Mouse (Mus musculus) midbrain, embryonic 16.5 days (tissue): ENCODE measurements around the gene Rtp1. TPM values are rescaled to one million over a fixed set of nuclear protein-coding genes. Genes with fewer than 3 reads are reported as not detected.

ENCODE experiments used
- ATAC-seq: fragments of 200-750 bp; cut with Nextera tagmentation; 2 replicates; pipeline ENCODE4 v1.8.0; 2017; ENCODE audit warnings: moderate TSS enrichment
- H3K27ac ChIP-seq: fragments of 300-500 bp; sonication (generic); 2 replicates; pipeline ENCODE4 v1.5.1; 2014; ENCODE audit warnings: mild to moderate bottlenecking, low read length, mixed read lengths
- H3K27me3 ChIP-seq: fragments of 300-500 bp; sonication (generic); 2 replicates; pipeline ENCODE4 v1.6.1; 2014; ENCODE audit warnings: low read depth, low read length, mixed read lengths; ENCODE audit not compliant: control insufficient read depth, insufficient read depth
- H3K36me3 ChIP-seq: fragments of 300-500 bp; sonication (generic); 2 replicates; pipeline ENCODE4 v1.6.1; 2014; ENCODE audit warnings: mild to moderate bottlenecking, low read length, moderate library complexity, mixed read lengths; ENCODE audit not compliant: control insufficient read depth, insufficient read depth
- H3K4me1 ChIP-seq: fragments of 300-500 bp; sonication (generic); 2 replicates; pipeline ENCODE4 v1.6.1; 2014; ENCODE audit warnings: mild to moderate bottlenecking, low read length, mixed read lengths; ENCODE audit not compliant: control insufficient read depth, insufficient read depth
- H3K4me2 ChIP-seq: fragments of 300-500 bp; sonication (generic); 2 replicates; pipeline ENCODE4 v1.6.1; 2014; ENCODE audit warnings: mild to moderate bottlenecking, low read length, mixed read lengths
- H3K4me3 ChIP-seq: fragments of 300-500 bp; sonication (generic); 2 replicates; pipeline ENCODE4 v1.5.1; 2014; ENCODE audit warnings: low read depth, mild to moderate bottlenecking, low read length, moderate library complexity, mixed read lengths
- H3K9ac ChIP-seq: fragments of 300-500 bp; sonication (generic); 2 replicates; pipeline ENCODE4 v1.6.1; 2014; ENCODE audit warnings: low read depth, low read length, mixed read lengths
- H3K9me3 ChIP-seq: fragments of 300-500 bp; sonication (generic); replicated peaks from 2 replicates; pipeline ENCODE4 v1.6.1; 2014; ENCODE audit warnings: mild to moderate bottlenecking, low read length, mixed read lengths; ENCODE audit not compliant: control insufficient read depth, poor library complexity, severe bottlenecking
- WGBS: fragments of 180-500 bp; shearing (Covaris S2); extraction: QIAGEN DNeasy Blood & Tissue Kit; methylation state at CpG from one replicate; pipeline ENCODE4 v1.1.7; 2014; 5-methylcytosine and 5-hydroxymethylcytosine counted together
- polyA plus RNA-seq: library from polyadenylated mRNA; unstranded; fragments of >200 nt; fragmentation: Nextera tagmentation; extraction: Ambion mirVana; gene quantifications from 2 replicates; pipeline ENCODE4 v1.2.1, GENCODE M21; 2015

Gene Rtp1
- polyA plus RNA-seq, 1 experiment from 2014 or later, result 0.13 TPM

- no peak overlapping the region for H3K27ac ChIP-seq
- H3K9me3 ChIP-seq, result no peaks in the 10 kb centered on the region
- H3K4me2 ChIP-seq, result no peak overlapping the region
- H3K27me3 ChIP-seq, result no peaks in the 10 kb centered on the region
- no peak for ATAC-seq
- no peak overlapping the region for H3K4me3 ChIP-seq
- no peaks in the 10 kb centered on the region for H3K36me3 ChIP-seq
- no peaks in the 10 kb centered on the region for H3K4me1 ChIP-seq
- H3K9ac ChIP-seq, result no peak overlapping the region
- 95% methylated on average over 4 of the region's 4 CpGs for WGBS
Observed at GRCm38 (mm10) chr16:23475651-23476050, 46.7 kb downstream of the Rtp1 start.

- H3K27ac ChIP-seq, result no peak overlapping the region
- H3K4me1 ChIP-seq, result no peaks in the 10 kb centered on the region
- H3K4me3 ChIP-seq, result no peak overlapping the region
- no peaks in the 10 kb centered on the region for H3K27me3 ChIP-seq
- H3K36me3 ChIP-seq, result no peaks in the 10 kb centered on the region
- no peak overlapping the region for H3K4me2 ChIP-seq
- H3K9ac ChIP-seq, result no peak overlapping the region
- no peak for ATAC-seq
- no peaks in the 10 kb centered on the region for H3K9me3 ChIP-seq
Observed at GRCm38 (mm10) chr16:23476598-23476997, 47.7 kb downstream of the Rtp1 start.

GRCm38 (mm10) chr16:23479872-23480603, 51.1 kb downstream of the Rtp1 start:
- H3K27me3 ChIP-seq, result no peaks in the 10 kb centered on the region
- no peak overlapping the region for H3K4me3 ChIP-seq
- no peaks in the 10 kb centered on the region for H3K4me1 ChIP-seq
- H3K9me3 ChIP-seq, result no peaks in the 10 kb centered on the region
- H3K4me2 ChIP-seq, result no peak overlapping the region
- ATAC-seq, result no peak
- no peak overlapping the region for H3K27ac ChIP-seq
- no peak overlapping the region for H3K9ac ChIP-seq
- 69% methylated on average over 7 of the region's 7 CpGs for WGBS
- 0 out of 2 replicates have a peak, but pooled peaks cover 2% of the 10 kb centered on the region for H3K36me3 ChIP-seq

GRCm38 (mm10) chr16:23482218-23482617, 53.3 kb downstream of the Rtp1 start:
- ATAC-seq, result no peak
- Histone ChIP-seq H3K4me1 (no peaks in the 10 kb centered on the region), H3K4me3 (no peak overlapping the region), H3K4me2 (no peak overlapping the region), H3K27ac (no peak overlapping the region), H3K27me3 (no peaks in the 10 kb centered on the region), H3K36me3 (0 out of 2 replicates have a peak, but pooled peaks cover 2% of the 10 kb centered on the region), H3K9ac (no peak overlapping the region), H3K9me3 (no peaks in the 10 kb centered on the region)
- WGBS, result 21% methylated on average over 3 of the region's 3 CpGs

- no peak overlapping the region for H3K9ac ChIP-seq
- H3K4me3 ChIP-seq, result no peak overlapping the region
- ATAC-seq, result no peak
- no peak overlapping the region for H3K27ac ChIP-seq
- no peak overlapping the region for H3K4me2 ChIP-seq
- H3K36me3 ChIP-seq, result 0 out of 2 replicates have a peak, but pooled peaks cover 2% of the 10 kb centered on the region
- no peaks in the 10 kb centered on the region for H3K27me3 ChIP-seq
- no peaks in the 10 kb centered on the region for H3K4me1 ChIP-seq
- no peaks in the 10 kb centered on the region for H3K9me3 ChIP-seq
- WGBS, result 97% methylated on average over 12 of the region's 12 CpGs
Observed at GRCm38 (mm10) chr16:23482846-23483245, 53.9 kb downstream of the Rtp1 start.

- H3K27ac ChIP-seq, result no peak overlapping the region
- 88% methylated on average over 10 of the region's 10 CpGs for WGBS
- no peak overlapping the region for H3K9ac ChIP-seq
- no peak overlapping the region for H3K4me3 ChIP-seq
- H3K36me3 ChIP-seq, result 0 out of 2 replicates have a peak, but pooled peaks cover 2% of the 10 kb centered on the region
- H3K4me1 ChIP-seq, result no peaks in the 10 kb centered on the region
- no peak for ATAC-seq
- no peaks in the 10 kb centered on the region for H3K9me3 ChIP-seq
- H3K27me3 ChIP-seq, result no peaks in the 10 kb centered on the region
- H3K4me2 ChIP-seq, result no peak overlapping the region
Observed at GRCm38 (mm10) chr16:23483292-23483691, 54.4 kb downstream of the Rtp1 start.

Other genes with a start within 250 kb of the Rtp1 start
- gene St6gal1, start 204.4 kb upstream of the Rtp1 start, polyA plus RNA-seq, result 19.3 and 28.5 TPM in 2 replicates
- 2.6 and 2.8 TPM in 2 replicates for gene Rtp4, start 91.2 kb downstream of the Rtp1 start, polyA plus RNA-seq
- gene Masp1, start 91.7 kb downstream of the Rtp1 start, polyA plus RNA-seq, result 26.8 and 29.6 TPM in 2 replicates